Mouse (Mus musculus) activated CD4-positive, CD25-positive, alpha-beta regulatory T cell, adult 4 months (primary cell): ENCODE results near the gene 1700030K09Rik. TPM values are rescaled to one million over a fixed set of nuclear protein-coding genes. Genes with fewer than 3 reads are reported as not detected.

Source experiments
- ATAC-seq: one replicate; pipeline ENCODE4 v1.8.0; 2017
- polyA plus RNA-seq, 2 experiments: library from polyadenylated mRNA; unstranded; fragments of 100-300 nt; shearing (Covaris generic); gene quantifications; one replicate each; pipeline ENCODE4 v1.2.1; 2017

The 1700030K09Rik gene
- polyA plus RNA-seq, 2 experiments from 2014 or later: 3.7 to 5.3 TPM

DNA sequence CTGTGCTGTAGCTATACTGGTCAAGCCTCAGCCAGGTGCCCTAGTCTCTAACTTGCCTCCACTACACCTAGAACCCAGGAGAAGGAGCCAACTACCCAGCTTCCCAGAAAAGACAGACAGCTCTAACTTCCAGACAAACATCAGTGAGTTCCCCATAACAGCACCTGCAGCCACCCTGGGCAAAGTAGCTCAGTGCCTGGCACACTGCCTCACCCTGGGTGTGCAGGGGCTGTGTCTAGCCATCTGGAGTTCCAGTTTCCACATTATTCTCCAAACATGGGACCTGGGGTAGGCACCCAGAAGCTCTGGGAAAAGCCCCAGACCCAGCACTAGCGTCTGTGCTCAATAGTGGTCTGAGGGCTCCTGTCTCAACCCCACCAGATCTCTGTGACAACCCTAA is 63.8 kb downstream of the 1700030K09Rik start:
- ATAC-seq: no peak

Other genes with a start within 250 kb of the 1700030K09Rik start
- gene Cib3, start 231.0 kb upstream of the 1700030K09Rik start, polyA plus RNA-seq: under 1 TPM; 0.46 to 0.51 TPM
- not detected for gene Gm11034, start 230.2 kb upstream of the 1700030K09Rik start, polyA plus RNA-seq
- 100 to 1,000 TPM in 1 of 2 experiments, 10 to 100 TPM in 1; 98.8 to 108 TPM for gene Fam32a, start 224.2 kb upstream of the 1700030K09Rik start, polyA plus RNA-seq
- 100 to 1,000 TPM; 132 to 145 TPM for gene Ap1m1, start 203.9 kb upstream of the 1700030K09Rik start, polyA plus RNA-seq
- gene Gm10282, start 138.6 kb upstream of the 1700030K09Rik start, polyA plus RNA-seq: 10 to 100 TPM; 25.8 to 62.2 TPM
- gene Klf2, start 124.8 kb upstream of the 1700030K09Rik start, polyA plus RNA-seq: 10 to 100 TPM; 27.6 to 39.0 TPM
- 10 to 100 TPM; 43.2 to 52.4 TPM for gene Eps15l1, start 22.4 kb upstream of the 1700030K09Rik start, polyA plus RNA-seq
- under 1 TPM; 0.36 to 0.81 TPM for gene Calr3, start within 50 bp of the 1700030K09Rik start, polyA plus RNA-seq
- gene Cherp, start 31.3 kb downstream of the 1700030K09Rik start, polyA plus RNA-seq: 10 to 100 TPM; 52.7 to 65.0 TPM
- gene Slc35e1, start 48.7 kb downstream of the 1700030K09Rik start, polyA plus RNA-seq: 1 to 10 TPM; 6.9 to 7.3 TPM
- gene Med26, start 104.4 kb downstream of the 1700030K09Rik start, polyA plus RNA-seq: 1 to 10 TPM; 4.9 to 5.8 TPM
- gene Smim7, start 127.2 kb downstream of the 1700030K09Rik start, polyA plus RNA-seq: 10 to 100 TPM; 81.4 to 85.5 TPM
- gene Tmem38a, start 128.2 kb downstream of the 1700030K09Rik start, polyA plus RNA-seq: 1 to 10 TPM in 1 of 2 experiments, under 1 TPM in 1; 0.56 to 1.5 TPM
- gene Nwd1, start 202.8 kb downstream of the 1700030K09Rik start, polyA plus RNA-seq: not detected